Mouse (Mus musculus) adrenal gland (tissue): ENCODE results near the gene Cmtm7.

ENCODE experiments used
- intact Hi-C: fragments of 180-260 bp; cut with DNase I; formaldehyde crosslinking; loops from one replicate; pipeline ENCODE4 v1.15.1; 2025

Gene Cmtm7

GRCm38 (mm10) chr9:114797329-114798004, 15.8 kb upstream of the Cmtm7 start:
- intact Hi-C loops = loop anchor here (2.0 to 5.0 kb wide), 5 partner anchors 17 to 160 kb away; no protein-coding TSS in a partner anchor

- intact Hi-C loops = loop anchor here (2.0 to 5.0 kb wide), 4 partner anchors 44 to 161 kb away; no protein-coding TSS in a partner anchor
Measured at GRCm38 (mm10) chr9:114796473-114797050, 14.9 kb upstream of the Cmtm7 start.

- intact Hi-C loops = no loop called here
Measured at GRCm38 (mm10) chr9:114794491-114794890, 12.8 kb upstream of the Cmtm7 start.

GRCm38 (mm10) chr9:114793764-114794295, 12.2 kb upstream of the Cmtm7 start:
- intact Hi-C loops = no loop called here

GRCm38 (mm10) chr9:114789989-114790388, 8.3 kb upstream of the Cmtm7 start:
- intact Hi-C loops = no loop called here

- intact Hi-C loops = no loop called here
Measured at GRCm38 (mm10) chr9:114789557-114789956, 7.9 kb upstream of the Cmtm7 start.

- intact Hi-C loops = no loop called here
Measured at GRCm38 (mm10) chr9:114788697-114789096, 7.0 kb upstream of the Cmtm7 start.

GRCm38 (mm10) chr9:114787716-114788115, 6.1 kb upstream of the Cmtm7 start:
- intact Hi-C loops = no loop called here

- intact Hi-C loops = no loop called here
Measured at GRCm38 (mm10) chr9:114787134-114787533, 5.5 kb upstream of the Cmtm7 start.

GRCm38 (mm10) chr9:114785432-114786125, 3.9 kb upstream of the Cmtm7 start:
- intact Hi-C loops = no loop called here

- intact Hi-C loops = no loop called here
Measured at GRCm38 (mm10) chr9:114780746-114781525, 720 bp downstream of the Cmtm7 start.

GRCm38 (mm10) chr9:114779984-114780745, 1.5 kb downstream of the Cmtm7 start:
- intact Hi-C loops = no loop called here

GRCm38 (mm10) chr9:114778877-114779276, 2.8 kb downstream of the Cmtm7 start:
- intact Hi-C loops = no loop called here

- intact Hi-C loops = no loop called here
Measured at GRCm38 (mm10) chr9:114778047-114778390, 3.6 kb downstream of the Cmtm7 start.

- intact Hi-C loops = no loop called here
Measured at GRCm38 (mm10) chr9:114777178-114778046, 4.2 kb downstream of the Cmtm7 start.

- intact Hi-C loops = no loop called here
Measured at GRCm38 (mm10) chr9:114776361-114776760, 5.3 kb downstream of the Cmtm7 start.

GRCm38 (mm10) chr9:114775272-114775671, 6.4 kb downstream of the Cmtm7 start:
- intact Hi-C loops = no loop called here

GRCm38 (mm10) chr9:114774629-114775028, 7.0 kb downstream of the Cmtm7 start:
- intact Hi-C loops = no loop called here

GRCm38 (mm10) chr9:114771565-114771964, 10.1 kb downstream of the Cmtm7 start:
- intact Hi-C loops = no loop called here

- intact Hi-C loops = no loop called here
Measured at GRCm38 (mm10) chr9:114770224-114770623, 11.4 kb downstream of the Cmtm7 start.
